Comparison of ENCODE assay signal across 8 mouse cellular contexts in the genomic region with DNA sequence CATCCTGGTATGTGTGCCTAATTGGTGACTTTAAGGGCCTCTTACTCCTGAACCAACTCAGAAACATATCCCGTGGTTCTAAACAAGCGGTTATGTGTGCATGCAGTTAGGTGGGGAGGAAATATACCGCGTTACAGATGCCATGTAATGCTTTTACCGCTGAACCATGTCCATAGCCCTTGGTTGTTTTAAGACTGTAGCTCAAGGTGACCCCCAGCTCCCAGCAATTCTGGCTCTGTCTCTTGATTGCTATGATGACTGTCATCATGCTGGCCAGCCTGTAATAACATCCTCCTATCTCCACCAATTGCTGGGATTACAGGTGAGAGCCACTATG. TPM values are rescaled to one million over a fixed set of nuclear protein-coding genes. Genes with fewer than 3 reads are reported as not detected.
DNase-seq lines count a peak whose midpoint lies in the region; ATAC-seq and TF ChIP-seq lines count a peak whose summit lies in the region.

No protein-coding gene starts in this region.

- H3K4me3 ChIP-seq in heart, adult 2 months = no peak overlapping the region
- peak overlapping the region; percentile 92 for H3K4me3 ChIP-seq in megakaryocyte, embryonic 14.5 days (replicated peaks)
- H3K4me3 ChIP-seq in kidney, embryonic 15.5 days (replicated peaks) = peak overlapping the region; percentile 73; the same call in 1 of the 2 replicates
- H3K4me3 ChIP-seq in stomach, embryonic 14.5 days (ENCODE audit: low read depth, low read length) = no peak overlapping the region

- H3K27ac ChIP-seq in heart, adult 2 months = peak overlapping the region; percentile 13; the same call in 1 of the 2 replicates
- peak overlapping the region; percentile 96 for H3K27ac ChIP-seq in kidney, embryonic 15.5 days
- peak overlapping the region; percentile 96; the same call in 1 of the 2 replicates for H3K27ac ChIP-seq in stomach, embryonic 14.5 days (ENCODE audit: low read length)

- ATAC-seq in megakaryocyte, adult 5-6 weeks (ENCODE audit: poor library complexity, severe bottlenecking) = no peak
- ATAC-seq in kidney, embryonic 15.5 days (replicated peaks; ENCODE audit: low FRiP score) = no peak
- ATAC-seq in stomach, embryonic 14.5 days (ENCODE audit: insufficient number of reproducible peaks, insufficient read depth, low FRiP score, low read depth) = no peak
- no peak for ATAC-seq in CD4-positive, CD25-positive, alpha-beta regulatory T cell, adult 4 months
- no peak for ATAC-seq in megakaryocyte progenitor cell, adult 5-6 weeks (replicated peaks; ENCODE audit: poor library complexity)

- no peaks in the 10 kb centered on the region for H3K9me3 ChIP-seq in megakaryocyte, embryonic 14.5 days
- no peaks in the 10 kb centered on the region for H3K9me3 ChIP-seq in kidney, embryonic 15.5 days (replicated peaks)
- no peaks in the 10 kb centered on the region for H3K9me3 ChIP-seq in stomach, embryonic 14.5 days (ENCODE audit: control insufficient read depth, low read depth, low read length)

- peaks cover 10% of the 10 kb centered on the region; the same call in 1 of the 2 replicates for H3K36me3 ChIP-seq in heart, adult 2 months (ENCODE audit: control insufficient read depth, insufficient read depth, low read length)
- peaks cover 21% of the 10 kb centered on the region for H3K36me3 ChIP-seq in megakaryocyte, embryonic 14.5 days (replicated peaks; ENCODE audit: low read length)
- H3K36me3 ChIP-seq in kidney, embryonic 15.5 days = peaks cover 18% of the 10 kb centered on the region
- peaks cover 4% of the 10 kb centered on the region; the same call in 1 of the 2 replicates for H3K36me3 ChIP-seq in stomach, embryonic 14.5 days (ENCODE audit: control insufficient read depth, insufficient read depth, low read length)

- H3K79me2 ChIP-seq in heart, adult 2 months (replicated peaks; ENCODE audit: control insufficient read depth, insufficient read depth, low read length) = no peaks in the 10 kb centered on the region

- H3K27me3 ChIP-seq in heart, adult 2 months (ENCODE audit: control insufficient read depth, insufficient read depth, low read length) = no peaks in the 10 kb centered on the region
- no peaks in the 10 kb centered on the region for H3K27me3 ChIP-seq in megakaryocyte, embryonic 14.5 days (replicated peaks)
- no peaks in the 10 kb centered on the region for H3K27me3 ChIP-seq in kidney, embryonic 15.5 days
- no peaks in the 10 kb centered on the region for H3K27me3 ChIP-seq in stomach, embryonic 14.5 days (ENCODE audit: control insufficient read depth, insufficient read depth, low read length)

- TF ChIP-seq EP300 in heart, adult 2 months (IDR thresholded peaks at IDR 0.05; ENCODE audit: insufficient read depth, low read depth, low read length) = no peak

- H3K4me1 ChIP-seq in heart, adult 2 months (ENCODE audit: control insufficient read depth, insufficient read depth, low read length) = peaks cover 13% of the 10 kb centered on the region
- H3K4me1 ChIP-seq in megakaryocyte, embryonic 14.5 days = peaks cover 77% of the 10 kb centered on the region
- H3K4me1 ChIP-seq in kidney, embryonic 15.5 days = peaks cover 43% of the 10 kb centered on the region
- peaks cover 23% of the 10 kb centered on the region; the same call in 1 of the 2 replicates for H3K4me1 ChIP-seq in stomach, embryonic 14.5 days (ENCODE audit: control insufficient read depth, insufficient read depth, low read length)

- 79% methylated on average over 5 of the region's 5 CpGs for WGBS in heart, adult 2 months
- WGBS in kidney, embryonic 15.5 days = 83% methylated on average over 5 of the region's 5 CpGs
- WGBS in stomach, embryonic 14.5 days = 86% methylated on average over 5 of the region's 5 CpGs

- H3K4me2 ChIP-seq in kidney, embryonic 15.5 days = peak overlapping the region; percentile 78
- no peak overlapping the region for H3K4me2 ChIP-seq in stomach, embryonic 14.5 days (replicated peaks; ENCODE audit: low read depth, low read length)

- no peak for DNase-seq in heart, adult 2 months
- DNase-seq in heart, postnatal 14 days = no peak

- intact Hi-C loops in heart, adult 2 months (cut with DNase I) = no loop called here
- intact Hi-C loops in heart, postnatal 14 days (cut with DNase I) = no loop called here

- no peak overlapping the region for H3K9ac ChIP-seq in heart, adult 2 months (ENCODE audit: low read depth, low read length)
- H3K9ac ChIP-seq in kidney, embryonic 15.5 days = no peak overlapping the region
- H3K9ac ChIP-seq in stomach, embryonic 14.5 days (replicated peaks; ENCODE audit: low read depth, low read length) = no peak overlapping the region

- TF ChIP-seq CTCF in heart, adult 2 months (IDR thresholded peaks at IDR 0.05) = no peak

- no peak for TF ChIP-seq POLR2A in heart, adult 2 months (IDR thresholded peaks at IDR 0.05; ENCODE audit: insufficient read depth, low read depth, low read length)

RNA-seq across cellular contexts. Expression of a gene that starts 2.4 kb away (rescaled TPM):
- 100 to 1,000 TPM in 1 of 2 experiments, 10 to 100 TPM in 1; 92.2 to 130 TPM for total RNA-seq in heart, adult 2 months (2021)
- polyA plus RNA-seq in heart, adult 2 months (2012; rRNA removed) = 212 and 327 TPM in 2 replicates
- 100 to 1,000 TPM; 156 to 161 TPM for total RNA-seq in heart, postnatal 14 days (2021)
- polyA plus RNA-seq in megakaryocyte, embryonic 14.5 days (2012; ENCODE audit: insufficient read depth, low replicate concordance) = 49.9 and 236 TPM in 2 replicates
- total RNA-seq in megakaryocyte, adult 5-6 weeks (2015) = 2,393 and 2,822 TPM in 2 replicates
- 1,668 and 1,978 TPM in 2 replicates for total RNA-seq in megakaryocyte, adult 5-6 weeks (2017)
- polyA plus RNA-seq in kidney, embryonic 15.5 days (2015; fragmentation: Nextera tagmentation; extraction: Ambion mirVana) = 695 and 743 TPM in 2 replicates
- 676 and 679 TPM in 2 replicates for polyA plus RNA-seq in stomach, embryonic 14.5 days (2014; fragmentation: Nextera tagmentation; extraction: Ambion mirVana)
- 100 to 1,000 TPM; 464 to 565 TPM for polyA plus RNA-seq in CD4-positive, CD25-positive, alpha-beta regulatory T cell, adult 4 months (2017; shearing (Covaris generic))
- 2,374 and 2,432 TPM in 2 replicates for total RNA-seq in megakaryocyte progenitor cell, adult 5-6 weeks (2015)
- 1,500 and 1,804 TPM in 2 replicates for total RNA-seq in megakaryocyte progenitor cell, adult 5-6 weeks (2017)

RNA-seq across cellular contexts. Expression of a gene that starts 6.5 kb away (rescaled TPM):
- 10 to 100 TPM; 66.1 to 74.8 TPM for total RNA-seq in heart, adult 2 months (2021)
- 52.7 and 68.6 TPM in 2 replicates for polyA plus RNA-seq in heart, adult 2 months (2012; rRNA removed)
- 10 to 100 TPM; 76.5 to 83.6 TPM for total RNA-seq in heart, postnatal 14 days (2021)
- polyA plus RNA-seq in megakaryocyte, embryonic 14.5 days (2012; ENCODE audit: insufficient read depth, low replicate concordance) = 63.2 and 114 TPM in 2 replicates
- total RNA-seq in megakaryocyte, adult 5-6 weeks (2015) = 144 and 148 TPM in 2 replicates
- total RNA-seq in megakaryocyte, adult 5-6 weeks (2017) = 75.0 and 78.7 TPM in 2 replicates
- 95.2 and 105 TPM in 2 replicates for polyA plus RNA-seq in kidney, embryonic 15.5 days (2015; fragmentation: Nextera tagmentation; extraction: Ambion mirVana)
- polyA plus RNA-seq in stomach, embryonic 14.5 days (2014; fragmentation: Nextera tagmentation; extraction: Ambion mirVana) = 102 and 103 TPM in 2 replicates
- polyA plus RNA-seq in CD4-positive, CD25-positive, alpha-beta regulatory T cell, adult 4 months (2017; shearing (Covaris generic)) = 100 to 1,000 TPM; 102 to 155 TPM
- 108 and 145 TPM in 2 replicates for total RNA-seq in megakaryocyte progenitor cell, adult 5-6 weeks (2015)
- 50.9 and 55.0 TPM in 2 replicates for total RNA-seq in megakaryocyte progenitor cell, adult 5-6 weeks (2017)

RNA-seq across cellular contexts. Expression of a gene that starts 35.1 kb away (rescaled TPM):
- 10 to 100 TPM; 50.5 to 52.8 TPM for total RNA-seq in heart, adult 2 months (2021)
- polyA plus RNA-seq in heart, adult 2 months (2012; rRNA removed) = 64.8 and 82.4 TPM in 2 replicates
- 10 to 100 TPM; 25.4 to 25.5 TPM for total RNA-seq in heart, postnatal 14 days (2021)
- polyA plus RNA-seq in megakaryocyte, embryonic 14.5 days (2012; ENCODE audit: insufficient read depth, low replicate concordance) = 5.1 and 6.8 TPM in 2 replicates
- 16.5 and 23.8 TPM in 2 replicates for total RNA-seq in megakaryocyte, adult 5-6 weeks (2015)
- total RNA-seq in megakaryocyte, adult 5-6 weeks (2017) = 6.2 and 8.4 TPM in 2 replicates
- polyA plus RNA-seq in kidney, embryonic 15.5 days (2015; fragmentation: Nextera tagmentation; extraction: Ambion mirVana) = 31.6 and 32.2 TPM in 2 replicates
- polyA plus RNA-seq in stomach, embryonic 14.5 days (2014; fragmentation: Nextera tagmentation; extraction: Ambion mirVana) = 37.9 and 43.3 TPM in 2 replicates
- polyA plus RNA-seq in CD4-positive, CD25-positive, alpha-beta regulatory T cell, adult 4 months (2017; shearing (Covaris generic)) = 10 to 100 TPM; 14.8 to 22.7 TPM
- 12.8 and 13.2 TPM in 2 replicates for total RNA-seq in megakaryocyte progenitor cell, adult 5-6 weeks (2015)
- total RNA-seq in megakaryocyte progenitor cell, adult 5-6 weeks (2017) = 4.1 and 8.7 TPM in 2 replicates

RNA-seq across cellular contexts. Expression of a gene that starts 35.2 kb away (rescaled TPM):
- 100 to 1,000 TPM; 216 to 234 TPM for total RNA-seq in heart, adult 2 months (2021)
- polyA plus RNA-seq in heart, adult 2 months (2012; rRNA removed) = 110 and 266 TPM in 2 replicates
- total RNA-seq in heart, postnatal 14 days (2021) = 100 to 1,000 TPM; 250 to 262 TPM
- 83.3 and 92.2 TPM in 2 replicates for polyA plus RNA-seq in megakaryocyte, embryonic 14.5 days (2012; ENCODE audit: insufficient read depth, low replicate concordance)
- 468 and 473 TPM in 2 replicates for total RNA-seq in megakaryocyte, adult 5-6 weeks (2015)
- 585 and 627 TPM in 2 replicates for total RNA-seq in megakaryocyte, adult 5-6 weeks (2017)
- polyA plus RNA-seq in kidney, embryonic 15.5 days (2015; fragmentation: Nextera tagmentation; extraction: Ambion mirVana) = 462 and 484 TPM in 2 replicates
- 308 and 334 TPM in 2 replicates for polyA plus RNA-seq in stomach, embryonic 14.5 days (2014; fragmentation: Nextera tagmentation; extraction: Ambion mirVana)
- 100 to 1,000 TPM; 319 to 423 TPM for polyA plus RNA-seq in CD4-positive, CD25-positive, alpha-beta regulatory T cell, adult 4 months (2017; shearing (Covaris generic))
- 261 and 298 TPM in 2 replicates for total RNA-seq in megakaryocyte progenitor cell, adult 5-6 weeks (2015)
- total RNA-seq in megakaryocyte progenitor cell, adult 5-6 weeks (2017) = 265 and 283 TPM in 2 replicates

RNA-seq across cellular contexts. Expression of a gene that starts 44.5 kb away (rescaled TPM):
- total RNA-seq in heart, adult 2 months (2021) = 1 to 10 TPM; 4.0 to 4.6 TPM
- polyA plus RNA-seq in heart, adult 2 months (2012; rRNA removed) = 4.8 and 9.2 TPM in 2 replicates
- total RNA-seq in heart, postnatal 14 days (2021) = 1 to 10 TPM; 5.4 to 7.0 TPM
- 1.9 TPM in 1 of 2 replicates, not detected in the other for polyA plus RNA-seq in megakaryocyte, embryonic 14.5 days (2012; ENCODE audit: insufficient read depth, low replicate concordance)
- total RNA-seq in megakaryocyte, adult 5-6 weeks (2015) = 0.71 TPM in 1 of 2 replicates, not detected in the other
- total RNA-seq in megakaryocyte, adult 5-6 weeks (2017) = 0.11 TPM in 1 of 2 replicates, not detected in the other
- 35.9 and 38.0 TPM in 2 replicates for polyA plus RNA-seq in kidney, embryonic 15.5 days (2015; fragmentation: Nextera tagmentation; extraction: Ambion mirVana)
- polyA plus RNA-seq in stomach, embryonic 14.5 days (2014; fragmentation: Nextera tagmentation; extraction: Ambion mirVana) = 21.3 and 27.4 TPM in 2 replicates
- 1 to 10 TPM; 1.4 to 2.0 TPM for polyA plus RNA-seq in CD4-positive, CD25-positive, alpha-beta regulatory T cell, adult 4 months (2017; shearing (Covaris generic))
- total RNA-seq in megakaryocyte progenitor cell, adult 5-6 weeks (2015) = 0.37 and 0.85 TPM in 2 replicates
- total RNA-seq in megakaryocyte progenitor cell, adult 5-6 weeks (2017) = 1.1 and 1.2 TPM in 2 replicates

Comparison
In these comparisons a context has a peak if more than half of its experiments do, and no peak if none do; other contexts are left out.
1. H3K27ac ChIP-seq: peak in every context shown above with its lines; median percentile 96 in kidney, embryonic 15.5 days; 96 in stomach, embryonic 14.5 days; 13 in heart, adult 2 months.
2. H3K4me3 ChIP-seq: peak in megakaryocyte, embryonic 14.5 days (single experiment) and kidney, embryonic 15.5 days (single experiment); none in heart, adult 2 months (single experiment) and stomach, embryonic 14.5 days (single experiment).